Mouse (Mus musculus) liver, embryonic 14.5 days (tissue): ENCODE data around the gene Lta.

ENCODE experiments used
- CTCF ChIP-seq: IDR thresholded peaks from 2 replicates; pipeline ENCODE4 v1.5.1; 2016; ENCODE audit warnings: antibody characterized with exemption, low read depth, control low read depth
- EP300 ChIP-seq: IDR thresholded peaks from 2 replicates; pipeline ENCODE4 v1.6.1; 2016; ENCODE audit warnings: antibody characterized with exemption, low read depth

GRCm38 (mm10) chr17:35153931-35154330 is 51.2 kb downstream of the Lta start:
- TF ChIP-seq CTCF, result no peak
- TF ChIP-seq EP300, result no peak
